Comparison of ENCODE assay signal across 8 mouse cellular contexts in genomic region chr11:48826752-48827096, GRCm38 (mm10). TPM values are rescaled to one million over a fixed set of nuclear protein-coding genes. Genes with fewer than 3 reads are reported as not detected.
DNase-seq lines count a peak whose midpoint lies in the region; ATAC-seq lines count a peak whose summit lies in the region.

No protein-coding gene starts in this region.

- peaks cover 10% of the 10 kb centered on the region; the same call in 1 of the 2 replicates for H3K27me3 ChIP-seq in heart, embryonic 13.5 days (replicated peaks)
- H3K27me3 ChIP-seq in midbrain, embryonic 14.5 days (ENCODE audit: control insufficient read depth, insufficient read depth, low read length): peaks cover 18% of the 10 kb centered on the region

- intact Hi-C loops in heart, postnatal 36 days (cut with DNase I): no loop called here
- intact Hi-C loops in left cerebral cortex, postnatal 36 days (cut with DNase I): no loop called here

- H3K4me1 ChIP-seq in heart, embryonic 13.5 days: peaks cover 31% of the 10 kb centered on the region
- peaks cover 10% of the 10 kb centered on the region; the same call in 1 of the 2 replicates for H3K4me1 ChIP-seq in midbrain, embryonic 14.5 days (ENCODE audit: control insufficient read depth, insufficient read depth, low read length)

- H3K36me3 ChIP-seq in heart, embryonic 13.5 days: no peaks in the 10 kb centered on the region
- no peaks in the 10 kb centered on the region for H3K36me3 ChIP-seq in midbrain, embryonic 14.5 days (ENCODE audit: control insufficient read depth, insufficient read depth, low read length)

- DNase-seq in heart, postnatal 36 days: no peak
- peak; percentile 97 for DNase-seq in ES-CJ7 (ENCODE audit: low read depth, low spot score)
- peak; percentile 49 for DNase-seq in forelimb bud, embryonic 11.5 days (ENCODE audit: low read depth, low spot score)
- peak; percentile 51 for DNase-seq in midbrain, embryonic 14.5 days
- no peak for DNase-seq in spleen, postnatal 14 days (ENCODE audit: low spot score in 2 of 2)
- no peak for DNase-seq in left cerebral cortex, postnatal 36 days (ENCODE audit: low spot score in 2 of 2)
- no peak for DNase-seq in urinary bladder, adult 18-20 months (ENCODE audit: low spot score in 2 of 2)

- H3K27ac ChIP-seq in heart, embryonic 13.5 days (replicated peaks): peak overlapping the region; percentile 70
- no peak overlapping the region for H3K27ac ChIP-seq in midbrain, embryonic 14.5 days (replicated peaks; ENCODE audit: low read depth, low read length)

- ATAC-seq in heart, embryonic 13.5 days (ENCODE audit: extremely low read depth, insufficient number of reproducible peaks, low FRiP score, low TSS enrichment): peak; percentile 42; the same call in 1 of the 2 replicates
- no peak; the same call in 1 of the 2 replicates for ATAC-seq in midbrain, embryonic 14.5 days (ENCODE audit: low FRiP score, low TSS enrichment)

- no peaks in the 10 kb centered on the region; the same call in 1 of the 2 replicates for H3K9me3 ChIP-seq in heart, embryonic 13.5 days
- no peaks in the 10 kb centered on the region for H3K9me3 ChIP-seq in midbrain, embryonic 14.5 days (ENCODE audit: control insufficient read depth, low read length)

- peak overlapping the region; percentile 56 for H3K4me3 ChIP-seq in heart, embryonic 13.5 days
- H3K4me3 ChIP-seq in midbrain, embryonic 14.5 days (replicated peaks; ENCODE audit: low read depth, low read length): peak overlapping the region; percentile 39

- H3K4me2 ChIP-seq in heart, embryonic 13.5 days: peak overlapping the region; percentile 71
- peak overlapping the region; percentile 51 for H3K4me2 ChIP-seq in midbrain, embryonic 14.5 days (ENCODE audit: low read length)

- peak overlapping the region; percentile 76 for H3K9ac ChIP-seq in heart, embryonic 13.5 days
- no peak overlapping the region; the same call in 1 of the 2 replicates for H3K9ac ChIP-seq in midbrain, embryonic 14.5 days (replicated peaks; ENCODE audit: low read length)

- WGBS in heart, embryonic 13.5 days: under 1% methylated on average over 6 of the region's 6 CpGs
- WGBS in midbrain, embryonic 14.5 days: 1% methylated on average over 6 of the region's 6 CpGs

RNA-seq across cellular contexts. Expression of gene Gm12184, which starts 0.3 kb away (rescaled TPM):
- 0.53 and 1.2 TPM in 2 replicates for polyA plus RNA-seq in heart, embryonic 13.5 days (2015; fragmentation: Nextera tagmentation; extraction: Ambion mirVana)
- total RNA-seq in heart, postnatal 36 days (2021): 1 to 10 TPM; 3.5 to 3.9 TPM
- polyA plus RNA-seq in midbrain, embryonic 14.5 days (2014; fragmentation: Nextera tagmentation; extraction: Ambion mirVana): 3.2 and 4.5 TPM in 2 replicates
- total RNA-seq in left cerebral cortex, postnatal 36 days (2021): 1 to 10 TPM; 1.3 to 3.0 TPM

RNA-seq across cellular contexts. Expression of gene Trim7, which starts 0.8 kb away (rescaled TPM):
- polyA plus RNA-seq in heart, embryonic 13.5 days (2015; fragmentation: Nextera tagmentation; extraction: Ambion mirVana): 0.56 and 0.88 TPM in 2 replicates
- total RNA-seq in heart, postnatal 36 days (2021): 10 to 100 TPM; 17.8 to 26.2 TPM
- polyA plus RNA-seq in midbrain, embryonic 14.5 days (2014; fragmentation: Nextera tagmentation; extraction: Ambion mirVana): 0.75 and 1.6 TPM in 2 replicates
- total RNA-seq in left cerebral cortex, postnatal 36 days (2021): 1 to 10 TPM; 2.5 to 3.0 TPM

RNA-seq across cellular contexts. Expression of gene Trim41, which starts 9.6 kb away (rescaled TPM):
- 3.2 TPM in 2 replicates for polyA plus RNA-seq in heart, embryonic 13.5 days (2015; fragmentation: Nextera tagmentation; extraction: Ambion mirVana)
- total RNA-seq in heart, postnatal 36 days (2021): 10 to 100 TPM; 21.0 to 22.7 TPM
- 6.3 and 8.4 TPM in 2 replicates for polyA plus RNA-seq in midbrain, embryonic 14.5 days (2014; fragmentation: Nextera tagmentation; extraction: Ambion mirVana)
- 10 to 100 TPM; 61.2 to 62.1 TPM for total RNA-seq in left cerebral cortex, postnatal 36 days (2021)

RNA-seq across cellular contexts. Expression of gene Rack1, which starts 26.6 kb away (rescaled TPM):
- 444 and 458 TPM in 2 replicates for polyA plus RNA-seq in heart, embryonic 13.5 days (2015; fragmentation: Nextera tagmentation; extraction: Ambion mirVana)
- 100 to 1,000 TPM; 385 to 411 TPM for total RNA-seq in heart, postnatal 36 days (2021)
- 505 and 506 TPM in 2 replicates for polyA plus RNA-seq in midbrain, embryonic 14.5 days (2014; fragmentation: Nextera tagmentation; extraction: Ambion mirVana)
- total RNA-seq in left cerebral cortex, postnatal 36 days (2021): 100 to 1,000 TPM; 215 to 226 TPM

RNA-seq across cellular contexts. Expression of gene Irgm1, which starts 44.8 kb away (rescaled TPM):
- polyA plus RNA-seq in heart, embryonic 13.5 days (2015; fragmentation: Nextera tagmentation; extraction: Ambion mirVana): 8.4 and 10.6 TPM in 2 replicates
- total RNA-seq in heart, postnatal 36 days (2021): 10 to 100 TPM; 12.5 to 13.5 TPM
- 1.4 and 5.0 TPM in 2 replicates for polyA plus RNA-seq in midbrain, embryonic 14.5 days (2014; fragmentation: Nextera tagmentation; extraction: Ambion mirVana)
- 1 to 10 TPM; 5.2 to 6.2 TPM for total RNA-seq in left cerebral cortex, postnatal 36 days (2021)

Comparison
In these comparisons a context has a peak if more than half of its experiments do, and no peak if none do; other contexts are left out.
1. DNase-seq: peak in ES-CJ7 (single experiment), forelimb bud, embryonic 11.5 days (single experiment) and midbrain, embryonic 14.5 days (single experiment); none in heart, postnatal 36 days (0 of 2), spleen, postnatal 14 days (0 of 2), left cerebral cortex, postnatal 36 days (0 of 2) and urinary bladder, adult 18-20 months (0 of 2).
2. RNA of gene Trim7, which starts 0.8 kb away (total RNA-seq): 17.8 to 26.2 TPM in heart, postnatal 36 days; 2.5 to 3.0 TPM in left cerebral cortex, postnatal 36 days; every median in the first group is over 4 times any median in the second.